Mouse (Mus musculus) neural tube, embryonic 13.5 days (tissue): ENCODE measurements around the gene Mfsd1. TPM values are rescaled to one million over a fixed set of nuclear protein-coding genes. Genes with fewer than 3 reads are reported as not detected.
A peak's percentile ranks its signal among the peaks of the same experiment; 100 is the strongest.

ENCODE experiments used
- ATAC-seq: fragments of 200-750 bp; cut with Nextera tagmentation; 2 replicates; pipeline ENCODE4 v1.8.0; 2017; ENCODE audit warnings: low read depth, mild to moderate bottlenecking, moderate TSS enrichment, moderate library complexity
- H3K27ac ChIP-seq: fragments of 300-500 bp; sonication (generic); replicated peaks from 2 replicates; pipeline ENCODE4 v1.5.1; 2015; ENCODE audit warnings: moderate library complexity, mild to moderate bottlenecking, inconsistent platforms
- H3K27me3 ChIP-seq: fragments of 300-500 bp; sonication (generic); 2 replicates; pipeline ENCODE4 v1.6.1; 2015; ENCODE audit warnings: mild to moderate bottlenecking, inconsistent platforms
- H3K36me3 ChIP-seq: fragments of 300-500 bp; sonication (generic); 2 replicates; pipeline ENCODE4 v1.6.1; 2015; ENCODE audit warnings: mild to moderate bottlenecking, inconsistent platforms
- H3K4me1 ChIP-seq: fragments of 300-500 bp; sonication (generic); replicated peaks from 2 replicates; pipeline ENCODE4 v1.6.1; 2015; ENCODE audit warnings: inconsistent platforms
- H3K4me2 ChIP-seq: fragments of 300-500 bp; sonication (generic); 2 replicates; pipeline ENCODE4 v1.6.1; 2015; ENCODE audit warnings: inconsistent platforms, mild to moderate bottlenecking, moderate library complexity
- H3K4me3 ChIP-seq: fragments of 300-500 bp; sonication (generic); 2 replicates; pipeline ENCODE4 v1.5.1; 2015; ENCODE audit warnings: mild to moderate bottlenecking, inconsistent platforms
- H3K9ac ChIP-seq: fragments of 300-500 bp; sonication (generic); 2 replicates; pipeline ENCODE4 v1.6.1; 2015; ENCODE audit warnings: moderate library complexity, mild to moderate bottlenecking, inconsistent platforms
- H3K9me3 ChIP-seq: fragments of 300-500 bp; sonication (generic); 2 replicates; pipeline ENCODE4 v1.6.1; 2016; ENCODE audit warnings: inconsistent platforms
- WGBS: fragments of 180-500 bp; shearing (Covaris S2); methylation state at CpG from one replicate; pipeline ENCODE4 v1.1.7; 2015; 5-methylcytosine and 5-hydroxymethylcytosine counted together
- polyA plus RNA-seq: library from polyadenylated mRNA; unstranded; fragments of >200 nt; fragmentation: Nextera tagmentation; extraction: Ambion mirVana; gene quantifications from 2 replicates; pipeline ENCODE4 v1.2.1, GENCODE M21; 2015

Mfsd1 gene
- 43.8 and 47.0 TPM in 2 replicates for polyA plus RNA-seq

- Histone ChIP-seq H3K9ac (peak within 1 kb of the TSS; percentile 87), H3K27ac (peak within 1 kb of the TSS; percentile 77), H3K27me3 (0 out of 2 replicates have a peak, but pooled peaks cover 5% of the 10 kb centered on the region), H3K4me3 (peak within 1 kb of the TSS; percentile 87), H3K4me2 (peak within 1 kb of the TSS; percentile 66), H3K9me3 (no peaks in the 10 kb centered on the region), H3K4me1 (peaks cover 8% of the 10 kb centered on the region), H3K36me3 (peaks cover 21% of the 10 kb centered on the region)
- ATAC-seq, result peak; percentile 95
- WGBS, result 4% methylated on average over 54 of the region's 54 CpGs
Observed at GRCm38 (mm10) chr3:67582273-67583124, at the start of gene Mfsd1. Gene Mfsd1, plus strand, starts transcription at chr3:67582741.

DNA sequence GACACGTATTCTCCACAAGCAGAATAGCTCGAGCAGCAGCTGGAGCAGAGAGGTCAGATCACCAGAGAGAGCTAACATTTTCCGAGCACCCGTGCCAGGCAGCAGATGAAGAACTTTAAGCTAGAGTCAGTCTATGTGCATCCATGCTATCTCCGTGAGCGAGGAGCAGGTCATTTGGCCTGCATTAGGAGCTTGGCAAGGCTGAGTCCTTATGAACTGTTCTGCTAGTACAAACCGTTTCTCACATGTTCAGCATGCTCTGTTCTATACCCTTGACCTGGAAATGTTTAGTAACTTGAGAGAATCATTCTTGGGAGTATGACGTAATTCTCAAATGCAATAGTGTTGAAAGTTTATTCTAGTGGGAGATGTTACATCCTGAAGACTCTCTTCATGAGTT is 38.9 kb upstream of the Mfsd1 start:
- H3K36me3 ChIP-seq, result no peaks in the 10 kb centered on the region
- H3K4me2 ChIP-seq, result no peak overlapping the region
- no peaks in the 10 kb centered on the region for H3K27me3 ChIP-seq
- H3K4me3 ChIP-seq, result no peak overlapping the region
- H3K27ac ChIP-seq, result no peak overlapping the region
- WGBS, result 89% methylated on average over 8 of the region's 8 CpGs
- H3K9ac ChIP-seq, result no peak overlapping the region
- no peaks in the 10 kb centered on the region for H3K9me3 ChIP-seq
- no peak for ATAC-seq
- H3K4me1 ChIP-seq, result no peaks in the 10 kb centered on the region

DNA sequence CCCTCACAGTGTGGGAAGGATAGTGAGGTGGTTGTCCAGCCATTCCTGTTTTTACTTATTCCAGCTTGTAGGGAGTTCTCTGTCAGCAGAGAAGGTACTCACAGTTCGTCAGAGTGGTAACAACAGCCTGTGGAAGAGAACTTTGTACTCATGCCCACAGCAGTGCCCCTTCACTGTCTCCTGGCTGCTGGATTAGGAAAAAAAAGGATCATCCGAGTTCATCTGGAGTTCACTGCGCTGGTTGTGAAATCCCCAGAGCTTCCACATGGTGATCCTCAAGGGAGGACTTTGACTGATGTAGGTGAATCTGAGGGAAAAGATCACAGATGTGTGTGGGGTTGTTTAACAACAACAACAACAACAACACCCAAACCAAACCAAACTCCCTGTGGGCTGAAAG is 31.3 kb upstream of the Mfsd1 start:
- 72% methylated on average over 3 of the region's 3 CpGs for WGBS
- H3K36me3 ChIP-seq, result no peaks in the 10 kb centered on the region
- no peak overlapping the region for H3K27ac ChIP-seq
- H3K27me3 ChIP-seq, result no peaks in the 10 kb centered on the region
- H3K4me1 ChIP-seq, result no peaks in the 10 kb centered on the region
- H3K9ac ChIP-seq, result no peak overlapping the region
- ATAC-seq, result no peak
- no peak overlapping the region for H3K4me3 ChIP-seq
- no peak overlapping the region for H3K4me2 ChIP-seq
- no peaks in the 10 kb centered on the region for H3K9me3 ChIP-seq

DNA sequence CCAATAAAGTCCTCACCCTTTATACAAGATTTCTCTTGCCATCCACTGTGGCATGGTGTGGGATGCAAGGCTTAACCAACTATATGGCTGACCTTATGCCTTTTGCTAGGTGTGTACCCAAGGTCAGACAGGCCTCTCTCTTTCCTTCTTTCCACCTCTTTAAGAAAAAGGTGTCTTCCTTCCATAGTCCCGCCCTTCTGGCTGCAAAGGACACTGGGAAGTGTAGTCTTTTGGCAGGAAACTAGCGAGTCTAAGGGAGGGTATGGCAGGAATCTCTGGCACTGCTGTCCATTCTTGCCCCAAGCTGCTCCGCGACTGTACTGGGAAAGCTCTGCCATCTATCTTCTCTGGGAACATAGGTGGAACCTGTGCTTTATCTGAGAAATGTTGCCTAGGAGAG is 29.3 kb upstream of the Mfsd1 start:
- Histone ChIP-seq H3K4me2 (0 out of 2 replicates have a peak overlapping the region, but pooled peaks have one; percentile 3), H3K27me3 (no peaks in the 10 kb centered on the region), H3K9ac (no peak overlapping the region), H3K9me3 (no peaks in the 10 kb centered on the region), H3K4me1 (peaks cover 16% of the 10 kb centered on the region), H3K27ac (no peak overlapping the region), H3K4me3 (no peak overlapping the region), H3K36me3 (no peaks in the 10 kb centered on the region)
- 44% methylated on average over 4 of the region's 4 CpGs for WGBS
- no peak for ATAC-seq

DNA sequence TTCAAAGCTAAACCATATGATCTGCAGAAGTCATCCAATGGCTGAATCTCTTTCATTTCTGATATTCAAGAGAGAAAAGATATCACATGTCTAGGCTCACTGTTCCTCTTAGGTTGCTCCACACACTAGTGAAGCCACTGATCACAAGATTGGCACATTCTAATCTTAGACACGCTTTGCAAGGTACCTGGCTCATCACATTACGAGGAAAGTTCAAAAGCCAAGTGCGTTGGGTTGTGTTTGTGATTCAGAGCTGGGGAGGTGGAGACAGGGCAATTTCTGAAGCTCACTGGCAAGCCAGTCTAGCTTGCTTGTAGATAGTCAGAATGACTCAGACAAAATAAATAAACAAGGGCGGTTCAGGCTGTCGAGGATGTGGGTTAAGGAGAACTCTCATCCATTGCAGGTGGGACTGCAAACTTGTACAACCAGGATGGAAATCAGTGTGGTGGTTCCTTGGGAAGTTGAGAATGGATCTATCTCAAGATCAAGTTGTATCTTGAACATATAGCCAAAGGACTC is 28.6 kb upstream of the Mfsd1 start:
- WGBS, result 90% methylated on average over 5 of the region's 5 CpGs
- ATAC-seq, result no peak

DNA sequence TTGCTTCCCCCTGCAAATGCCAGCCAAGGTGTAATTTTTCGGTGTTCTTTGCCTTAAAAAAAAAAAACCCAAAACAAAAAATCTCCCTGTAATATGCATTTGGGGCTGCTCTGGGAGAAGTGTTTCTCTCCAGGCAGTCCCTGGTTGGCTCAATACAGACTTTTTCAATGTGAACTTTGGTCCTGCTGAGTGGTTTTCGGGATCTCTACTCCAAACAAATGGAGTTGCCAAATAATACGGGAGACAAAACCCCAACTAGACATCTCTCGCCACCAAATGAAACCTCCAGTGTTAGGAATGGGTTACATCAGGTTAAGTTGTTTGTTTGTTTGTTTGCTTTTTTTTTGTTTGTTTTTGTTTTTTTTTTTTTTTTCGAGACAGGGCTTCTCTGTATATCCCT is 27.3 kb upstream of the Mfsd1 start:
- H3K9ac ChIP-seq, result no peak overlapping the region
- H3K4me2 ChIP-seq, result no peak overlapping the region
- H3K4me1 ChIP-seq, result peaks cover 16% of the 10 kb centered on the region
- no peaks in the 10 kb centered on the region for H3K27me3 ChIP-seq
- no peaks in the 10 kb centered on the region for H3K9me3 ChIP-seq
- no peak overlapping the region for H3K27ac ChIP-seq
- no peaks in the 10 kb centered on the region for H3K36me3 ChIP-seq
- no peak overlapping the region for H3K4me3 ChIP-seq
- ATAC-seq, result no peak
- 83% methylated on average over 5 of the region's 5 CpGs for WGBS

More for the DNA sequence above, 28.6 kb upstream of the Mfsd1 start:
- Histone ChIP-seq H3K27ac (no peak overlapping the region), H3K4me1 (peaks cover 16% of the 10 kb centered on the region), H3K4me2 (no peak overlapping the region), H3K9me3 (no peaks in the 10 kb centered on the region), H3K27me3 (no peaks in the 10 kb centered on the region), H3K36me3 (no peaks in the 10 kb centered on the region), H3K4me3 (no peak overlapping the region), H3K9ac (no peak overlapping the region)

GRCm38 (mm10) chr3:67557200-67557651 is 25.3 kb upstream of the Mfsd1 start:
- peak overlapping the region; percentile 50 for H3K4me2 ChIP-seq
- no peaks in the 10 kb centered on the region for H3K27me3 ChIP-seq
- no peaks in the 10 kb centered on the region for H3K36me3 ChIP-seq
- WGBS, result 16% methylated on average over 14 of the region's 14 CpGs
- ATAC-seq, result peak; percentile 82
- H3K9me3 ChIP-seq, result no peaks in the 10 kb centered on the region
- peak overlapping the region; percentile 23 for H3K4me3 ChIP-seq
- H3K4me1 ChIP-seq, result peaks cover 16% of the 10 kb centered on the region
- peak overlapping the region; percentile 43 for H3K9ac ChIP-seq
- peak overlapping the region; percentile 70 for H3K27ac ChIP-seq

DNA sequence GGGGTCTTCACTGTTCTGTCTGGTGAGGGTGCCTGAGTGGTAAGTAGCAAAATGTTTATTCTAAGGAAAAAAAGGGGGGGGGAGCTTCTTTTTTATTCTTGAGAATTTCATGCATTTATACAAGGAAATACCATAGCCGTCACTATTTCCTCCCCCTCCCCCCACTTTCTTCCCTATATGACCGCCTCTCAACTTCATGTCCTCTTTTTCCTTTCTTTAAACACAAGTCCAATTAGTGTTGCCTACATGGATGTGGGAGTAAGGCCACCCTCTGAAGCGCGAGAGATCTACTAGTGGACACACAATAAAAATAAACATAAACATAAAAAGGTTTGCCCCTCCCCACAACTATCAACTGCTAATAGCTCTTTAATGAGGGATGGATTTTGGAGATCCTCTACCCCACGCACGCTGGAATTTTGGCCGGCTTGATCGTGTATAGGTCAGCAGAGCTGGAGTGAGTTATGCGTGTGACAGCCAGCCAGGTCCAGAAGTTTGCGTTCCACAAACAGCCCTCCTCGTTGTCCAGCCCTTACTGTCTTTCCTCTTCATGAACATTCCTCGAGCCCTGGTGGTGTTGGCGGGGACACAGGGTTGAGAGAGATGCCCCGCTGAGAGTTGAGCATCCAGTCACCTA is 24.7 kb upstream of the Mfsd1 start:
- H3K4me2 ChIP-seq, result peak overlapping the region; percentile 50
- peak overlapping the region; percentile 70; the same call in 1 of the 2 replicates for H3K27ac ChIP-seq
- no peaks in the 10 kb centered on the region for H3K9me3 ChIP-seq
- peak overlapping the region; percentile 23 for H3K4me3 ChIP-seq
- H3K36me3 ChIP-seq, result no peaks in the 10 kb centered on the region
- no peaks in the 10 kb centered on the region for H3K27me3 ChIP-seq
- 58% methylated on average over 14 of the region's 14 CpGs for WGBS
- H3K9ac ChIP-seq, result no peak overlapping the region
- peak; percentile 48 for ATAC-seq
- peaks cover 16% of the 10 kb centered on the region for H3K4me1 ChIP-seq

DNA sequence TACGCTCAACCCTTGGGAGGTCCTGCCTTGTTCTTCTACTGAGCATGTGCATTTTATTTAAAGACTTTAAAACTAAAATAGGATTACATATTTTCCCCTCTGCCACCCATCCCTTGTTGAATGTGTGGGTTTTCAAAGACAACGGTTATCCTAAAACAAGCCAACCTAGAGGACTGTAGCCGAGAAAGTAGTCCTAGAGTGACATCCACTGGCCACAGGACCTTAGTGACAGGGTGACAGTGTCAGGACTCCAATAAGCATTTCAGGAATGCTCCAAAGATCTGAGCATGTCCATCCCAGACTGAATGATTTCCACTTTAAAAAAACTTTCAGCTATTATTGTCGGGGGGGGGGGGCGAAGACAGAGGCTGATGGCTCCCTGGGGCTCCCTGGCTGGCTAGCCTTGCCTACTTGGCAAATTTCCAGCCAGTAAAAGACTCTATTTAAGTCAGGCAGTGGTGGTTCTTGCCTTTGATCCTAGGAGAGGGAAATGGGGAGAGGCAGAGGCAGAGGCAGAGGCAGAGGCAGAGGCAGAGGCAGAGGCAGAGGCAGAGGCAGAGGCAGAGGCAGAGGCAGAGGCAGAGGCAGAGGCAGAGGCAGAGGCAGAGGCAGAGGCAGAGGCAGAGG is 17.7 kb upstream of the Mfsd1 start:
- 0 out of 2 replicates have a peak, but pooled peaks have one; percentile 54 for ATAC-seq
- WGBS, result 50% methylated on average over 5 of the region's 5 CpGs

DNA sequence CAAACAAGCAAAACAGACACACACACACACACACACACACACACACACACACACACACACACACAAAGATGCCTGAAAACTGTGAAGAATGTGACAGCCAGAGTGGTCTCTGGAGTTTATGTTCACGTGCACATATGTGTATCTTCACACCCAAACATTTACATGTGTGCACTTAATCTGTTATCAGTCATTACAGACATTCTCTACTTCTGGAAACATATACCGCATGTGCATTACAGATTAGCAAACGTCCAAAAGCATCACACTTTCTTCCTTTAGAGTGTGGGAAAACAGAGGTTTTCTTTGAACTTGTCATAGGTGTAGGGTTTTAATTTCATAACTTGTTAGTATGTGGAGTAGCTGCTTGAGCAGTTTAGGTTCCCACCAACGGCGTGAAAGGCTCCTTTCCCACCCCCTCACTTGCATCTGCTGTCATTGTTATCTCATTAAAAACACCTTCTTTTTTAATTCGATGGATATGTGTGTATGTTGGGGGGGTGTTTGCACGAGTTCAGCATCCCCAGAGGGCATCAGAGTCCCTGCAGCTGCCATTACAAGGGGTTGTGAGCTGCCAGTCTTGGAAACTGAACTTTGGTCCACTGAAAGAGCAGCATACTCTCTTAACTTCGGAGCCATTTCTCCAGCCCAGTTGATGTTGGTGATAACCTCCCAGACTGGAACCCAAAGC is 16.9 kb upstream of the Mfsd1 start:
- no peaks in the 10 kb centered on the region for H3K27me3 ChIP-seq
- H3K36me3 ChIP-seq, result no peaks in the 10 kb centered on the region
- no peaks in the 10 kb centered on the region for H3K4me1 ChIP-seq
- no peak overlapping the region for H3K27ac ChIP-seq
- no peak overlapping the region for H3K4me3 ChIP-seq
- 77% methylated on average over 8 of the region's 8 CpGs for WGBS
- no peaks in the 10 kb centered on the region for H3K9me3 ChIP-seq
- ATAC-seq, result no peak
- no peak overlapping the region for H3K4me2 ChIP-seq
- no peak overlapping the region for H3K9ac ChIP-seq

More for the DNA sequence above, 17.7 kb upstream of the Mfsd1 start:
- no peaks in the 10 kb centered on the region for H3K4me1 ChIP-seq
- H3K27me3 ChIP-seq, result no peaks in the 10 kb centered on the region
- H3K36me3 ChIP-seq, result no peaks in the 10 kb centered on the region
- no peaks in the 10 kb centered on the region for H3K9me3 ChIP-seq
- H3K27ac ChIP-seq, result no peak overlapping the region
- no peak overlapping the region for H3K9ac ChIP-seq
- no peak overlapping the region for H3K4me2 ChIP-seq
- no peak overlapping the region for H3K4me3 ChIP-seq

- H3K36me3 ChIP-seq, result no peaks in the 10 kb centered on the region
- ATAC-seq, result no peak
- H3K4me2 ChIP-seq, result peak overlapping the region; percentile 45
- 25% methylated on average over 17 of the region's 17 CpGs for WGBS
- H3K9ac ChIP-seq, result 0 out of 2 replicates have a peak overlapping the region, but pooled peaks have one; percentile 28
- H3K4me3 ChIP-seq, result peak overlapping the region; percentile 18
- 0 out of 2 replicates have a peak, but pooled peaks cover 5% of the 10 kb centered on the region for H3K27me3 ChIP-seq
- no peaks in the 10 kb centered on the region for H3K4me1 ChIP-seq
- no peaks in the 10 kb centered on the region for H3K9me3 ChIP-seq
- H3K27ac ChIP-seq, result no peak overlapping the region
Observed at GRCm38 (mm10) chr3:67568015-67568618, 14.4 kb upstream of the Mfsd1 start.
